In genomic region chr14:21031783-21032511, GRCm38 (mm10) we compare ENCODE assay signal across 8 mouse cellular contexts. TPM values are rescaled to one million over a fixed set of nuclear protein-coding genes. Genes with fewer than 3 reads are reported as not detected.
DNase-seq lines count a peak whose midpoint lies in the region; ATAC-seq and TF ChIP-seq lines count a peak whose summit lies in the region.

No protein-coding gene starts in this region.

- intact Hi-C loops in gastrocnemius, postnatal 14 days (cut with DNase I; ENCODE audit: low total_unique reads), result no loop called here

- peak; percentile 32 for DNase-seq in layer of hippocampus, adult 11-12 months (ENCODE audit: low spot score)
- DNase-seq in layer of hippocampus, postnatal 10 days (ENCODE audit: low spot score in 2 of 2), result no peak
- DNase-seq in adrenal gland, postnatal 14 days, result peak; percentile 73
- DNase-seq in gastrocnemius, postnatal 14 days, result peak; percentile 50
- DNase-seq in kidney, adult 11 months, result peak; percentile 61
- peak; percentile 82 for DNase-seq in lung, embryonic 14.5 days
- peak; percentile 82 for DNase-seq in splenic B cell, adult 2 months (ENCODE audit: low read depth, low spot score)
- no peak for DNase-seq in cerebellum, adult 9-10 months

- peak overlapping the region; percentile 40; the same call in 1 of the 2 replicates for H3K27ac ChIP-seq in lung, embryonic 14.5 days (ENCODE audit: low read depth)

- H3K4me3 ChIP-seq in lung, embryonic 14.5 days (ENCODE audit: low read depth, low read length), result no peak overlapping the region

- no peaks in the 10 kb centered on the region for H3K9me3 ChIP-seq in lung, embryonic 14.5 days (ENCODE audit: low read depth, low read length)

- peak; percentile 68 for ATAC-seq in lung, embryonic 14.5 days (ENCODE audit: insufficient read depth)

- 65% methylated on average over 6 of the region's 6 CpGs for WGBS in lung, embryonic 14.5 days

- no peak overlapping the region for H3K9ac ChIP-seq in lung, embryonic 14.5 days

- H3K27me3 ChIP-seq in lung, embryonic 14.5 days (ENCODE audit: insufficient read depth, low read length), result no peaks in the 10 kb centered on the region
- no peaks in the 10 kb centered on the region for H3K27me3 ChIP-seq in splenic B cell, adult 2 months (ENCODE audit: control insufficient read depth, insufficient read depth, low read length, poor library complexity, severe bottlenecking)

- peaks cover 78% of the 10 kb centered on the region for H3K36me3 ChIP-seq in lung, embryonic 14.5 days (ENCODE audit: insufficient read depth)
- peaks cover 11% of the 10 kb centered on the region for H3K36me3 ChIP-seq in splenic B cell, adult 2 months (ENCODE audit: control insufficient read depth, insufficient read depth, low read length, poor library complexity, severe bottlenecking)

- TF ChIP-seq CTCF in lung, embryonic 14.5 days (IDR thresholded peaks at IDR 0.05; ENCODE audit: low read depth), result no peak

- no peaks in the 10 kb centered on the region for H3K4me1 ChIP-seq in lung, embryonic 14.5 days (ENCODE audit: insufficient read depth)

- H3K4me2 ChIP-seq in lung, embryonic 14.5 days, result no peak overlapping the region

RNA-seq across cellular contexts. Expression of gene Ap3m1, which starts 20.4 kb away (rescaled TPM):
- total RNA-seq in layer of hippocampus, postnatal 10 days (2021), result 10 to 100 TPM; 81.8 to 86.9 TPM
- 87.7 and 99.3 TPM in 2 replicates for total RNA-seq in adrenal gland, postnatal 14 days (2021)
- 10 to 100 TPM; 35.9 to 45.5 TPM for total RNA-seq in gastrocnemius, postnatal 14 days (2021)
- 82.5 and 86.9 TPM in 2 replicates for polyA plus RNA-seq in lung, embryonic 14.5 days (2014; fragmentation: Nextera tagmentation; extraction: Ambion mirVana)

RNA-seq across cellular contexts. Expression of gene Adk, which starts 20.4 kb away (rescaled TPM):
- 10 to 100 TPM; 70.3 to 70.6 TPM for total RNA-seq in layer of hippocampus, postnatal 10 days (2021)
- total RNA-seq in adrenal gland, postnatal 14 days (2021), result 97.4 and 164 TPM in 2 replicates
- 100 to 1,000 TPM in 1 of 2 experiments, 10 to 100 TPM in 1; 93.8 to 101 TPM for total RNA-seq in gastrocnemius, postnatal 14 days (2021)
- polyA plus RNA-seq in lung, embryonic 14.5 days (2014; fragmentation: Nextera tagmentation; extraction: Ambion mirVana), result 218 and 229 TPM in 2 replicates

Comparison
In these comparisons a context has a peak if more than half of its experiments do, and no peak if none do; other contexts are left out.
1. DNase-seq: peak in layer of hippocampus, adult 11-12 months (single experiment), adrenal gland, postnatal 14 days (single experiment), gastrocnemius, postnatal 14 days (single experiment), kidney, adult 11 months (single experiment), lung, embryonic 14.5 days (single experiment) and splenic B cell, adult 2 months (single experiment); none in layer of hippocampus, postnatal 10 days (0 of 2) and cerebellum, adult 9-10 months (single experiment).